Mouse (Mus musculus) C2C12 (cell line): ENCODE measurements at regions not wholly inside any gene's neighbourhood (a gene's known extent, or its start where the extent isn't known, plus 50 kb on each side); places are given as distances from the start of the nearest gene placed in this dataset.

Experiments used
- H3K27me3 ChIP-seq: one replicate; pipeline ENCODE4 v1.6.1; 2011; ENCODE audit not compliant: control insufficient read depth, insufficient read depth, insufficient read length
- H3K36me3 ChIP-seq: one replicate; pipeline ENCODE4 v1.6.1; 2011; ENCODE audit not compliant: control insufficient read depth, insufficient read depth
- H3K4me3 ChIP-seq: one replicate; pipeline ENCODE4 v1.5.1; 2011; ENCODE audit warnings: mild to moderate bottlenecking, control low read depth; ENCODE audit not compliant: poor library complexity, insufficient read depth, severe bottlenecking
- H3K79me2 ChIP-seq: one replicate; pipeline ENCODE4 v1.6.1; 2011; ENCODE audit not compliant: control insufficient read depth, insufficient read depth
- H3K79me3 ChIP-seq: one replicate; pipeline ENCODE4 v1.6.1; 2011; ENCODE audit warnings: low read depth, control low read depth
- H3ac ChIP-seq: one replicate; pipeline ENCODE3; 2011; ENCODE audit warnings: low read depth; ENCODE audit not compliant: control insufficient read depth, insufficient read length
- CEBPB ChIP-seq: IDR thresholded peaks from one replicate; pipeline ENCODE4 v1.6.1; 2011; ENCODE audit warnings: low read depth, mild to moderate bottlenecking, control low read depth, moderate library complexity
- CTCF ChIP-seq: IDR thresholded peaks from one replicate; pipeline ENCODE4 v1.5.1; 2011; ENCODE audit not compliant: control insufficient read depth, insufficient read depth, insufficient read length
- FOSL1 ChIP-seq: IDR thresholded peaks from one replicate; pipeline ENCODE4 v1.8.0; 2011; ENCODE audit warnings: mild to moderate bottlenecking, low read length; ENCODE audit not compliant: poor library complexity, insufficient read depth, severe bottlenecking
- MAX ChIP-seq: IDR thresholded peaks from one replicate; pipeline ENCODE4 v1.6.1; 2011; ENCODE audit warnings: mild to moderate bottlenecking, control low read depth
- MYOD1 ChIP-seq: IDR thresholded peaks from one replicate; pipeline ENCODE4 v1.6.1; 2011; ENCODE audit warnings: low read depth; ENCODE audit not compliant: control insufficient read depth, insufficient read length
- MYOG ChIP-seq: IDR thresholded peaks from one replicate; pipeline ENCODE4 v1.6.1; 2011; ENCODE audit not compliant: control insufficient read depth, insufficient read length; ENCODE audit errors: extremely low read depth
- USF1 ChIP-seq: IDR thresholded peaks from one replicate; pipeline ENCODE4 v1.6.1; 2011; ENCODE audit warnings: low read depth, mild to moderate bottlenecking, control low read depth, moderate library complexity

- Histone ChIP-seq H3K79me3 (no peaks in the 10 kb centered on the region), H3K4me3 (no peak overlapping the region), H3K27me3 (no peaks in the 10 kb centered on the region), H3K36me3 (no peaks in the 10 kb centered on the region), H3ac (no peak overlapping the region), H3K79me2 (no peaks in the 10 kb centered on the region)
- no peak for TF ChIP-seq USF1
- TF ChIP-seq CTCF: no peak
- TF ChIP-seq CEBPB: no peak
- TF ChIP-seq FOSL1: no peak
- no peak for TF ChIP-seq MYOG
- no peak for TF ChIP-seq MYOD1
- no peak for TF ChIP-seq MAX
Observed at GRCm38 (mm10) chr1:57666179-57666693, 107.7 kb upstream of the Spats2l start.

GRCm38 (mm10) chr1:57673415-57673814 lies 100.5 kb upstream of the Spats2l start:
- Histone ChIP-seq H3K4me3 (no peak overlapping the region), H3K79me2 (no peaks in the 10 kb centered on the region), H3K79me3 (no peaks in the 10 kb centered on the region), H3K27me3 (no peaks in the 10 kb centered on the region), H3K36me3 (no peaks in the 10 kb centered on the region), H3ac (no peak overlapping the region)
- TF ChIP-seq MAX (no peak), CEBPB (no peak), MYOG (no peak), USF1 (no peak), CTCF (no peak), FOSL1 (no peak)

DNA sequence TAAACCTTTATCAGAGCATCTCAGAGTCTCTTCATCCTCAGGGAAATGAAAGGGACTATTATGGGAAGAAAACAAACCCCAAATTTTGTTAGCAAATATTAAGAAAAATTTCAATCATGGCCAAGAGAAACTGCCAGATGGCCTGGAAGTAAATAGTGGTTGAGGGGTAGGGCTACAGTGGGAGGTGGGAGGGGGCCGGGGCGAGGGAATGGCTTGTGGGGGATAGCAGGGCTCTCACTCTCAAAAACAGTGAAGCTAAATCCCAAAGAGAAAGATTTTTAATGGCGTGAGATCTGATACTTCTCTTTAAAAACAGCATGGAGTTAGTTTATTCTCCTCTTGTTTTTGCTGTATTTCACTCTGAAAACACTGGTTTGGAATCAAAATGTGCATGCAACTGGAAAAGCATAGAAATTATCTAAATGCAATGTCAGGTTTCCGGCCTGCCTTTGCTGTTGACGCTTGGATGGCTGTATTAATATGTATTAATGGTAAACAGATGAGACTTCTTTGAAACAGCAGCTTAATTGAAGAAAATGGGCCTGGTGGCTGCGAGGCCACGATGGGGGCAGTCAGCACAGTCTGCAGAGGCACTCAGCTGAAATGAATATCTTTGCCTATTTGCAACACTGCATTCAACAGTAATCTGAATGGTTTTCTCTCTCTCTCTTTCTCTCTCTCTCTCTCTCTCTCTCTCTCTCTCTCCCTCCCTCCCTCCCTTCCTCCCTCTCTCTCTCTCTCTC lies 99.8 kb upstream of the Spats2l start:
- no peak overlapping the region for H3K4me3 ChIP-seq
- no peaks in the 10 kb centered on the region for H3K79me2 ChIP-seq
- H3ac ChIP-seq: no peak overlapping the region
- no peak for TF ChIP-seq FOSL1
- TF ChIP-seq CEBPB: no peak
- no peak for TF ChIP-seq MYOD1
- TF ChIP-seq CTCF: no peak
- no peak for TF ChIP-seq MAX
- no peak for TF ChIP-seq MYOG
- TF ChIP-seq USF1: no peak
- no peaks in the 10 kb centered on the region for H3K27me3 ChIP-seq
- no peaks in the 10 kb centered on the region for H3K36me3 ChIP-seq
- H3K79me3 ChIP-seq: no peaks in the 10 kb centered on the region

GRCm38 (mm10) chr1:57684387-57685162 lies 89.4 kb upstream of the Spats2l start:
- TF ChIP-seq FOSL1 (no peak), MYOD1 (no peak), MAX (no peak), MYOG (no peak), CEBPB (no peak), CTCF (no peak), USF1 (no peak)
- Histone ChIP-seq H3K27me3 (no peaks in the 10 kb centered on the region), H3K79me3 (no peaks in the 10 kb centered on the region), H3K36me3 (no peaks in the 10 kb centered on the region), H3ac (no peak overlapping the region), H3K79me2 (no peaks in the 10 kb centered on the region), H3K4me3 (no peak overlapping the region)

DNA sequence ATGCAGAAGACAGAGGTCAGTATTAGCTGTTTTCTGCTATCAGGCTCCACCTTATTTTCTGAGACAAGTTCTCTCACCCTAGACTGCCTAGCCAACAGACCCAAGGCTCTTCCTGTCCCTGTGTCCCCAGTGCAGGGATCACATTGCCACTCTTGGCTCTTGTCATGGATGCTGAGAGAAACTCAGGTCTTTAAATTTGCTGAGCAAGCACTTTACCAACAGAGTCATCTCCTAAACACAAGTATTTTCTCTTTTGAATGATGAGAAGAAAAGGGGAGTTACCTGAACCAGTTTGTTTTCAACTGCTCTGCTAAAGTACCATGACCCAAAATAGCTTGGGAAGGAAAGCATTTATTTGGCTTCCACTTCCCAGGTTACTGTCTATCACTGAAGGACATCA lies 84.7 kb upstream of the Spats2l start:
- TF ChIP-seq MAX (no peak), MYOG (no peak), CTCF (no peak), CEBPB (no peak), USF1 (no peak), MYOD1 (no peak), FOSL1 (no peak)

More for the DNA sequence above, 84.7 kb upstream of the Spats2l start:
- H3K4me3 ChIP-seq: no peak overlapping the region
- H3ac ChIP-seq: no peak overlapping the region
- H3K27me3 ChIP-seq: no peaks in the 10 kb centered on the region
- H3K36me3 ChIP-seq: no peaks in the 10 kb centered on the region
- H3K79me3 ChIP-seq: no peaks in the 10 kb centered on the region
- H3K79me2 ChIP-seq: no peaks in the 10 kb centered on the region
